Mouse (Mus musculus): ENCODE results near the gene Nprl2.

GRCm38 (mm10) chr9:107594281-107595062, 52.4 kb downstream of the Nprl2 start:
- TF ChIP-seq CTCF (IDR thresholded peaks at IDR 0.05; ENCODE audit: insufficient read depth, low read depth, low read length) (no peak), POLR2A (IDR thresholded peaks at IDR 0.05; ENCODE audit: insufficient read depth, low read depth, low read length) (no peak)

Measured in olfactory bulb, adult 2 months (tissue).